Mouse (Mus musculus) cortical plate, adult 2 months (tissue): Measurements from ENCODE around the gene Gm12830.

ENCODE experiments used
- CTCF ChIP-seq: fragments of 200-500 bp; IDR thresholded peaks from 2 replicates; pipeline ENCODE4 v1.5.1; 2011; ENCODE audit warnings: mild to moderate bottlenecking, control low read depth, low read length; ENCODE audit not compliant: insufficient read depth; ENCODE audit errors: extremely low read depth
- POLR2A ChIP-seq: fragments of 200-500 bp; IDR thresholded peaks from 2 replicates; pipeline ENCODE4 v1.6.1; 2011; ENCODE audit warnings: mild to moderate bottlenecking, low read length, control low read depth; ENCODE audit not compliant: insufficient read depth; ENCODE audit errors: extremely low read depth

- TF ChIP-seq CTCF (no peak), POLR2A (no peak)
These were observed 23.4 kb upstream of the Gm12830 start for GRCm38 (mm10) chr4:114798041-114798624.
